Mouse (Mus musculus) testis, adult 2 months (tissue): ENCODE data around the gene Etl4.

Experiments used
- CTCF ChIP-seq: fragments of 200-500 bp; IDR thresholded peaks from 2 replicates; pipeline ENCODE4 v1.5.1; 2012; ENCODE audit warnings: low read depth, mild to moderate bottlenecking, inconsistent platforms, low read length, moderate library complexity; ENCODE audit not compliant: control insufficient read depth, insufficient read depth, insufficient replicate concordance
- POLR2A ChIP-seq: fragments of 200-500 bp; IDR thresholded peaks from 2 replicates; pipeline ENCODE4 v1.6.1; 2012; ENCODE audit warnings: low read depth, mild to moderate bottlenecking, inconsistent platforms, low read length, moderate library complexity; ENCODE audit not compliant: control insufficient read depth

GRCm38 (mm10) chr2:20276124-20276523, 366.5 kb downstream of the Etl4 start:
- TF ChIP-seq CTCF (no peak), POLR2A (no peak)
